Mouse (Mus musculus) limb, embryonic 11.5 days (tissue): ENCODE measurements around the gene Tecpr2. TPM values are rescaled to one million over a fixed set of nuclear protein-coding genes. Genes with fewer than 3 reads are reported as not detected.

Experiments used
- ATAC-seq: fragments of 200-750 bp; cut with Nextera tagmentation; 2 replicates; pipeline ENCODE4 v1.8.0; 2017; ENCODE audit warnings: low read depth; ENCODE audit not compliant: insufficient number of reproducible peaks, low FRiP score, low TSS enrichment
- DNase-seq: peaks from one replicate; pipeline ENCODE4 v3.0.0-alpha.2; 2015; ENCODE audit warnings: low spot score
- H3K27ac ChIP-seq: fragments of 300-500 bp; sonication (generic); replicated peaks from 2 replicates; pipeline ENCODE4 v1.5.1; 2014; ENCODE audit warnings: low read depth, mild to moderate bottlenecking, low read length
- H3K27me3 ChIP-seq: fragments of 300-500 bp; sonication (generic); 2 replicates; pipeline ENCODE4 v1.6.1; 2014; ENCODE audit warnings: mild to moderate bottlenecking, low read length, mixed read lengths; ENCODE audit not compliant: control insufficient read depth, insufficient read depth
- H3K36me3 ChIP-seq: fragments of 300-500 bp; sonication (generic); 2 replicates; pipeline ENCODE4 v1.6.1; 2014; ENCODE audit warnings: mild to moderate bottlenecking, low read length, moderate library complexity, mixed read lengths; ENCODE audit not compliant: control insufficient read depth, insufficient read depth
- H3K4me1 ChIP-seq: fragments of 300-500 bp; sonication (generic); 2 replicates; pipeline ENCODE4 v1.6.1; 2014; ENCODE audit warnings: low read length, mixed read lengths; ENCODE audit not compliant: control insufficient read depth, insufficient read depth
- H3K4me2 ChIP-seq: fragments of 300-500 bp; sonication (generic); 2 replicates; pipeline ENCODE4 v1.6.1; 2014; ENCODE audit warnings: low read depth, mild to moderate bottlenecking, moderate library complexity; ENCODE audit not compliant: severe bottlenecking
- H3K4me3 ChIP-seq: fragments of 300-500 bp; sonication (generic); 2 replicates; pipeline ENCODE4 v1.5.1; 2014; ENCODE audit warnings: low read depth, low read length
- H3K9ac ChIP-seq: fragments of 300-500 bp; sonication (generic); 2 replicates; pipeline ENCODE4 v1.6.1; 2014; ENCODE audit warnings: mild to moderate bottlenecking, low read length
- H3K9me3 ChIP-seq: fragments of 300-500 bp; sonication (generic); 2 replicates; pipeline ENCODE4 v1.6.1; 2016; ENCODE audit warnings: low read length; ENCODE audit not compliant: control insufficient read depth
- WGBS: fragments of 180-500 bp; shearing (Covaris S2); extraction: QIAGEN DNeasy Blood & Tissue Kit; methylation state at CpG from one replicate; pipeline ENCODE4 v1.1.7; 2014; 5-methylcytosine and 5-hydroxymethylcytosine counted together
- polyA plus RNA-seq: library from polyadenylated mRNA; unstranded; fragments of >200 nt; fragmentation: Nextera tagmentation; extraction: Ambion mirVana; gene quantifications from 2 replicates; pipeline ENCODE4 v1.2.1, GENCODE M21; 2014

Tecpr2 gene
- polyA plus RNA-seq, 1 experiment from 2014 or later: 4.2 TPM

DNA sequence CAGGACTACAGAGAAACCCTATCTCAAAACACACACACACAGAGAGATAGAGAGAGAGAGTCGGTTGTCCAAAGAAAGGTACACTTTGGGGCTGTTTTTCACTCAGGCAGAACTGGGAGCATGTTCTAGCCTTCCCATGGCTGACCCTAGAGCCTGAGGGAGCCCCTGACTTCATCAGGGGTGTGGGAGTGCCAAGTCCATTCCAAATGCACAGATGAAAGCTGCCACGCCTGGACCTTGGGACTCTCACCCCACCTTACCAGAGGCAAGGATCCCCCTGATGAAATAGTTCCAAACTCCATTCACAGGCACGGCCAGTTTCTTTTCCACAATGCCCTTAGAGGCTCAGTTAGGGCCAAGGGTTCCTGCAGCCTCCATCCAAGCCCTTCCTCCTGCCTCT is 90.7 kb downstream of the Tecpr2 start:
- WGBS: 89% methylated on average over 3 of the region's 3 CpGs
- peak overlapping the region; percentile 95; the same call in 1 of the 2 replicates for H3K4me2 ChIP-seq
- no peak overlapping the region for H3K4me3 ChIP-seq
- DNase-seq (no peak), ATAC-seq (no peak)
- 0 out of 2 replicates have a peak, but pooled peaks cover 2% of the 10 kb centered on the region for H3K4me1 ChIP-seq
- no peaks in the 10 kb centered on the region for H3K9me3 ChIP-seq
- H3K27ac ChIP-seq: no peak overlapping the region
- no peaks in the 10 kb centered on the region for H3K27me3 ChIP-seq
- peaks cover 8% of the 10 kb centered on the region; the same call in 1 of the 2 replicates for H3K36me3 ChIP-seq
- no peak overlapping the region for H3K9ac ChIP-seq

DNA sequence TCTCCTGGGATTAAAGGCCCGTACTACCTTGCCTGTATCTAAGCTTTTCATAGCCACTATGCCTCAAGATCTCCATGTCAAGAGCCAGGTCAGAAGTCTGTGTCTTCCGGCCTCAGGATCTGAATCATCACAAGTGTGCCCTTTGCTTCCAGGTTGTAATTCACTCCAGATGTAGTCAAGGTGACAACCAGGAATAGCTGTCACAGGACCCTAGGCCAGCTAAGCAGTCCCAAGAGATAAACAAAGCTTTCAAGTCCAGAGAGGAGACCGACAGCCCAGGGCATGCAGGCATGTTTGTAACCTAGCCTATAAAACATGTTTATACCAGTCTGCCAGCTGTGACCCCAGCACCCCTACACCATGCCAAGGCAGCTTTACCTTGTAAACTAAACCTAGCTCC is 92.7 kb downstream of the Tecpr2 start:
- Histone ChIP-seq H3K4me1 (0 out of 2 replicates have a peak, but pooled peaks cover 2% of the 10 kb centered on the region), H3K4me3 (no peak overlapping the region), H3K9ac (no peak overlapping the region), H3K4me2 (no peak overlapping the region), H3K27ac (no peak overlapping the region), H3K36me3 (peaks cover 6% of the 10 kb centered on the region; the same call in 1 of the 2 replicates), H3K27me3 (no peaks in the 10 kb centered on the region), H3K9me3 (no peaks in the 10 kb centered on the region)
- ATAC-seq: no peak
- DNase-seq: no peak
- WGBS: 60% methylated on average over 3 of the region's 3 CpGs

DNA sequence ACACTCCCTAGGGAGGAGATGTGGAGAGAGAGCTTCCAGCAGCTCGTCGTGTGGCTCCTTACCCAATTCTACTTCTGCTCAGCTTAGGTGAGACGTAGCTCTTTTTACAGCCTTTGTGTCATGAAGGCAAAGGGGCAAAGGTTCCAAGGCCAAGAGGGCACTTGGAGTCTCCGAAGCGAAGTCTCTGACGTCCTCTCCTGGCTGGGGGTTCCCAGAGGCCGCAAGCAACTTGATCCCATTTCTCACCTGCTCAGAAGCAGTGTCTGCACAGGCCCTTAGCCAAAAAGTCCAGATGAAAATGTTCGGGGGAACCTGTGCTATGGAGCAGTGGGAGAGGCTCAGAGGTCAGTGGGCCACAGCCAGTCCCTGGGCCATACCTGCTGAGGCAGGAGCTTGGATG is 94.0 kb downstream of the Tecpr2 start:
- ATAC-seq: no peak
- WGBS: 61% methylated on average over 8 of the region's 8 CpGs
- DNase-seq: no peak
- Histone ChIP-seq H3K4me1 (0 out of 2 replicates have a peak, but pooled peaks cover 2% of the 10 kb centered on the region), H3K4me3 (no peak overlapping the region), H3K4me2 (no peak overlapping the region), H3K9ac (no peak overlapping the region), H3K27ac (no peak overlapping the region), H3K27me3 (no peaks in the 10 kb centered on the region), H3K36me3 (no peaks in the 10 kb centered on the region), H3K9me3 (no peaks in the 10 kb centered on the region)

DNA sequence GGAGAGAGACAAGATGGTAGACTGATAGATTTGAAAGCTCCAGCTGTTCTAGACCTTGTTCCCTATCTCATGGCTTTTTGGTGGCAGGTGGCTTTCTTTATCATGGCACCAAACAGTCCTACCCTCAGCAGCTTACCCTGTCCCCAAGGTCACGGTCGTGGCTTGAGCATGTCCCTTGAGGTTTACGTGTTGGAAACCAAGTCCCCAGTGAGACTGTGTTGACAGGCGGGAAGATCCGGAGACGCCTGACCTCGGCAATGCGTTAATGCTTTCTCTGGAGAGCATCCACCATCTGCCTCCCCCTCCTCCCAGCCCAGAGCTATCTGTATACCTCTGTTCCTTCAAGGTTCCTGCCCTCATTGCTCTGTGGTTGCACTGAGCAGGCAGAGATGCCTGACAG is 94.7 kb downstream of the Tecpr2 start:
- Histone ChIP-seq H3K9ac (no peak overlapping the region), H3K27ac (no peak overlapping the region), H3K36me3 (no peaks in the 10 kb centered on the region), H3K4me2 (no peak overlapping the region), H3K27me3 (no peaks in the 10 kb centered on the region), H3K9me3 (no peaks in the 10 kb centered on the region), H3K4me1 (no peaks in the 10 kb centered on the region), H3K4me3 (no peak overlapping the region)
- DNase-seq (no peak), ATAC-seq (no peak)
- WGBS: 93% methylated on average over 8 of the region's 8 CpGs

DNA sequence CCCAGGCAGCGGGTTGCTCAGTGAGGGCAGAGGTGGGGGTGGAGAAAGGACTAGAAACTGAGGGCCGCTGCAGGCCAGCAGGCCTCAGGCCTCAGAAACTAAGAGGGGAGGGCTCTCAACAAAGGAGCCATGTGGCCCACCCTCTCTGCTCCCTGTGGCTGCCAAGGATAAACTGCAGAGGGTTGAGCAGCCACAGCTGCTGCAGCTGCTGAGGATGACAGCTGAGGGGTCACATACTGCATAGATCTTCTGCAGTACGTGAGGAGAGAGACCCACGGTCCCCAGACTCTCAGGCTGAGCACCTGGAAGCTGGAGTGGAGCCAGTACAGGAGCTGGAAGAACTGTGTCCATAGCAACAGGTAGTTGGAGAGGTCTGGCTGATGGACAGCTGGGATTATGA is 95.5 kb downstream of the Tecpr2 start:
- 81% methylated on average over 4 of the region's 4 CpGs for WGBS
- no peak overlapping the region for H3K27ac ChIP-seq
- no peaks in the 10 kb centered on the region for H3K36me3 ChIP-seq
- H3K4me2 ChIP-seq: no peak overlapping the region
- ATAC-seq: no peak
- H3K9ac ChIP-seq: no peak overlapping the region
- H3K27me3 ChIP-seq: no peaks in the 10 kb centered on the region
- H3K4me1 ChIP-seq: no peaks in the 10 kb centered on the region
- H3K4me3 ChIP-seq: no peak overlapping the region
- H3K9me3 ChIP-seq: no peaks in the 10 kb centered on the region
- no peak for DNase-seq

DNA sequence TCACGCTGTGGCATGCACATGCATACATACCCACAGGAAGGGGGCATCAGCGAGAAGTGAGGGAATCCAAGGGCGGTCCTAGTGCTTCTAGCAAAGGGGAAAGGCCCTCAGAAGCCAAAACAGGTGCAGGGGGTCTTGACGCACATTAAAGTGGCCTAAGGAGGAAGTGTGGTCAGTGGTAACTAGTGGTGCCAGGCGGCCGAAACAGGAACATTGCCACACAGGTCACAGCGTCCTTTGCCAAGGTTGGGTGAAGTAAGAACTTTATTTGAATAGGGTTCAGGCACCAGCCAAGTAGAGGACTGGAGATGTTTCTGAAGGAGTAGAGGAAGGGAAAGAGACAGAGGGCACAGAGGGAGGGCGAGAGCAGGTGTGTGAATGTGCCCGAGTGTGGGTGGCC is 96.1 kb downstream of the Tecpr2 start:
- ATAC-seq: no peak
- 84% methylated on average over 9 of the region's 9 CpGs for WGBS
- H3K27me3 ChIP-seq: no peaks in the 10 kb centered on the region

DNA sequence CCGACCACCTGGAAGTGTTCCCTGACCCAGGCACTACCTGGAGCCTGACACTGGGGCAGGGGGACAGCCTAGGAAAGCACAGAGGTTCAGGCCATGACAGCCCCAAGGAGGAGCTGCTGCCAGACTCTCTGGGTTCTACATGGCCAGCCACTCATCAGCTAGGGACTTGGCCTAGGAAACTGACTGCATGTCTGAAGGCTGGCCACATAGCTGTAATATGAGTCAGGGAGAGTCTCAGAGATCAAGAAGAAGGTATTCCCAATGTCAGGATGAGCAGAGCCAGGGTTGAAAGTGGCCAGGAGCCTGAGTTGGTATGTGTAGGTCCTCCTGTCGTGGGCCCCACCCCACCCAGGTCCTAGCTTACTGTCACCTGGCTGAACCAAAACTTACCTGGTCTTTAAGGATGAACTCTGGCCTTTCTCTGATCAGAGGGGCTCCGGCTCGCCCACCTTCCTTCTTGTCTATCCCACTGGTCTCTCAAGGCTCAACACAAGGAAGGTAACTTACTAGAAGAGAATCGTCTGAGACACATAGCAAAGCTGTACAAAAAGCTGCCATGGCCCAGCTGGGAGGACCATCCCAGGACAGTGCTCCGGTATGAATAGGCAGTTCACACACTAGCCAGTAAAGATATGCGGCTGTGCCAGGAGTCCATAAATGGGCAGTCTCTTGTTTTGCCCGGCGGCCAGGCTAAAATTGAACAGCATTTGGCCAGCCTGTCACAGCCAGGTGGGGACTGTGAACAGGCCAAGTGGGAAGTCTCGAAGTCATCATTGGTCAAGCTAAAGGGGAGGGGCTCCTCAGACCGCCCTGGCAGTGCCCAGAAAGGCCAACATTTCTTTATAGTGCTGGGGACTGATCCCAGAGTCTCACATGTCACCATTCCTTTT is 97.7 kb downstream of the Tecpr2 start:
- Histone ChIP-seq H3K27ac (no peak overlapping the region), H3K4me3 (no peak overlapping the region), H3K9ac (no peak overlapping the region), H3K4me2 (no peak overlapping the region), H3K36me3 (no peaks in the 10 kb centered on the region), H3K9me3 (no peaks in the 10 kb centered on the region), H3K4me1 (no peaks in the 10 kb centered on the region), H3K27me3 (no peaks in the 10 kb centered on the region)
- WGBS: 84% methylated on average over 11 of the region's 11 CpGs
- ATAC-seq (no peak), DNase-seq (no peak)

More for the DNA sequence above, 96.1 kb downstream of the Tecpr2 start:
- Histone ChIP-seq H3K9me3 (no peaks in the 10 kb centered on the region), H3K4me3 (no peak overlapping the region), H3K9ac (no peak overlapping the region), H3K4me2 (no peak overlapping the region), H3K4me1 (no peaks in the 10 kb centered on the region), H3K36me3 (no peaks in the 10 kb centered on the region), H3K27ac (no peak overlapping the region)
- DNase-seq: no peak

DNA sequence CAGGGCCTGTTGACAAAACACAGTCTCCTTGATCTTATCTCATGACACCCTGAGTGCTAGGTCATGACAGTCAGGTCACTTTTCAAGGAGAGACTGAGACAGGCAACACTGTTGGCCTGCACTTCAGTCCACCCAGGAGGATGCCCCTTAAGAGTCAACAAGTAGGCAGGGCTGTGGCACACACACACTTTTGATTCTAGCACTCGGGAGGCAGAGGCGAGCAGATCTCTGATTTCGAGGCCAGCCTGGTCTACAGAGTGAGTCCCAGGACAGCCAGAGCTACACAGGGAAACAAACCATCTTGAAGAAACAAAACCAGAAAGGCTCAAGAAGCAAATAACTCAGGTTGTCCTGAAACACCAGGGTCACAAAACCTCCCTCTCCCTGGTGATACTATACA is 100.3 kb downstream of the Tecpr2 start:
- ATAC-seq (no peak), DNase-seq (no peak)
- 89% methylated on average over 3 of the region's 3 CpGs for WGBS

More for the DNA sequence above, 100.3 kb downstream of the Tecpr2 start:
- Histone ChIP-seq H3K9me3 (no peaks in the 10 kb centered on the region), H3K27ac (no peak overlapping the region), H3K4me2 (no peak overlapping the region), H3K4me1 (no peaks in the 10 kb centered on the region), H3K27me3 (no peaks in the 10 kb centered on the region), H3K9ac (no peak overlapping the region), H3K4me3 (no peak overlapping the region), H3K36me3 (no peaks in the 10 kb centered on the region)
